Mouse (Mus musculus): ENCODE results near the gene Olfr624. TPM values are rescaled to one million over a fixed set of nuclear protein-coding genes. Genes with fewer than 3 reads are reported as not detected.

The Olfr624 gene
- polyA plus RNA-seq, 1 experiment from 2014 or later, result 0.02 TPM

Other genes starting within 250 kb of the Olfr624 start
- not detected in 2 replicates for gene Olfr605, start 225.8 kb downstream of the Olfr624 start, polyA plus RNA-seq (2015; fragmentation: Nextera tagmentation; extraction: Ambion mirVana)
- not detected in 2 replicates for gene Olfr606, start 222.1 kb downstream of the Olfr624 start, polyA plus RNA-seq (2015; fragmentation: Nextera tagmentation; extraction: Ambion mirVana)
- gene Olfr607, start 207.0 kb downstream of the Olfr624 start, polyA plus RNA-seq (2015; fragmentation: Nextera tagmentation; extraction: Ambion mirVana), result not detected in 2 replicates
- not detected in 2 replicates for gene Olfr608, start 201.3 kb downstream of the Olfr624 start, polyA plus RNA-seq (2015; fragmentation: Nextera tagmentation; extraction: Ambion mirVana)
- gene Olfr609, start 173.1 kb downstream of the Olfr624 start, polyA plus RNA-seq (2015; fragmentation: Nextera tagmentation; extraction: Ambion mirVana), result not detected in 2 replicates
- not detected in 2 replicates for gene Olfr610, start 159.1 kb downstream of the Olfr624 start, polyA plus RNA-seq (2015; fragmentation: Nextera tagmentation; extraction: Ambion mirVana)
- not detected in 2 replicates for gene Olfr611, start 150.3 kb downstream of the Olfr624 start, polyA plus RNA-seq (2015; fragmentation: Nextera tagmentation; extraction: Ambion mirVana)
- not detected in 2 replicates for gene Olfr612, start 128.5 kb downstream of the Olfr624 start, polyA plus RNA-seq (2015; fragmentation: Nextera tagmentation; extraction: Ambion mirVana)
- gene Olfr613, start 123.1 kb downstream of the Olfr624 start, polyA plus RNA-seq (2015; fragmentation: Nextera tagmentation; extraction: Ambion mirVana), result not detected in 2 replicates
- not detected in 2 replicates for gene Olfr615, start 115.1 kb downstream of the Olfr624 start, polyA plus RNA-seq (2015; fragmentation: Nextera tagmentation; extraction: Ambion mirVana)
- gene Olfr616, start 102.0 kb downstream of the Olfr624 start, polyA plus RNA-seq (2015; fragmentation: Nextera tagmentation; extraction: Ambion mirVana), result not detected in 2 replicates
- not detected in 2 replicates for gene Olfr617, start 98.1 kb downstream of the Olfr624 start, polyA plus RNA-seq (2015; fragmentation: Nextera tagmentation; extraction: Ambion mirVana)
- not detected in 2 replicates for gene Olfr618, start 81.1 kb downstream of the Olfr624 start, polyA plus RNA-seq (2015; fragmentation: Nextera tagmentation; extraction: Ambion mirVana)
- not detected in 2 replicates for gene Olfr619, start 70.6 kb downstream of the Olfr624 start, polyA plus RNA-seq (2015; fragmentation: Nextera tagmentation; extraction: Ambion mirVana)
- gene Olfr620, start 58.7 kb downstream of the Olfr624 start, polyA plus RNA-seq (2015; fragmentation: Nextera tagmentation; extraction: Ambion mirVana), result not detected in 2 replicates
- not detected in 2 replicates for gene Olfr622, start 28.5 kb downstream of the Olfr624 start, polyA plus RNA-seq (2015; fragmentation: Nextera tagmentation; extraction: Ambion mirVana)
- gene Olfr623, start 7.5 kb downstream of the Olfr624 start, polyA plus RNA-seq (2015; fragmentation: Nextera tagmentation; extraction: Ambion mirVana), result not detected in 2 replicates
- gene Olfr625-ps1, start 11.5 kb upstream of the Olfr624 start, polyA plus RNA-seq (2015; fragmentation: Nextera tagmentation; extraction: Ambion mirVana), result not detected in 2 replicates
- gene Olfr243, start 43.5 kb upstream of the Olfr624 start, polyA plus RNA-seq (2015; fragmentation: Nextera tagmentation; extraction: Ambion mirVana), result not detected in 2 replicates
- not detected in 2 replicates for gene Olfr628, start 59.2 kb upstream of the Olfr624 start, polyA plus RNA-seq (2015; fragmentation: Nextera tagmentation; extraction: Ambion mirVana)
- gene Olfr629, start 73.8 kb upstream of the Olfr624 start, polyA plus RNA-seq (2015; fragmentation: Nextera tagmentation; extraction: Ambion mirVana), result not detected in 2 replicates
- not detected in 2 replicates for gene Olfr630, start 86.1 kb upstream of the Olfr624 start, polyA plus RNA-seq (2015; fragmentation: Nextera tagmentation; extraction: Ambion mirVana)
- gene Olfr69, start 100.4 kb upstream of the Olfr624 start, polyA plus RNA-seq (2015; fragmentation: Nextera tagmentation; extraction: Ambion mirVana), result not detected in 2 replicates
- gene Olfr68, start 108.5 kb upstream of the Olfr624 start, polyA plus RNA-seq (2015; fragmentation: Nextera tagmentation; extraction: Ambion mirVana), result not detected in 2 replicates
- gene Olfr67, start 120.6 kb upstream of the Olfr624 start, polyA plus RNA-seq (2015; fragmentation: Nextera tagmentation; extraction: Ambion mirVana), result not detected in 2 replicates
- 2,178 and 2,179 TPM in 2 replicates for gene Hbb-bt, start 142.8 kb upstream of the Olfr624 start, polyA plus RNA-seq (2015; fragmentation: Nextera tagmentation; extraction: Ambion mirVana)
- gene Hbb-bs, start 156.9 kb upstream of the Olfr624 start, polyA plus RNA-seq (2015; fragmentation: Nextera tagmentation; extraction: Ambion mirVana), result 7,235 and 7,674 TPM in 2 replicates
- gene Hbb-bh2, start 169.3 kb upstream of the Olfr624 start, polyA plus RNA-seq (2015; fragmentation: Nextera tagmentation; extraction: Ambion mirVana), result not detected in 2 replicates
- gene Hbb-bh1, start 172.0 kb upstream of the Olfr624 start, polyA plus RNA-seq (2015; fragmentation: Nextera tagmentation; extraction: Ambion mirVana), result 0.92 and 1.9 TPM in 2 replicates
- gene Hbb-y, start 182.0 kb upstream of the Olfr624 start, polyA plus RNA-seq (2015; fragmentation: Nextera tagmentation; extraction: Ambion mirVana), result 50.5 and 57.1 TPM in 2 replicates
- not detected in 2 replicates for gene Olfr66, start 215.1 kb upstream of the Olfr624 start, polyA plus RNA-seq (2015; fragmentation: Nextera tagmentation; extraction: Ambion mirVana)
- not detected in 2 replicates for gene Olfr64, start 223.3 kb upstream of the Olfr624 start, polyA plus RNA-seq (2015; fragmentation: Nextera tagmentation; extraction: Ambion mirVana)
- gene Olfr65, start 232.3 kb upstream of the Olfr624 start, polyA plus RNA-seq (2015; fragmentation: Nextera tagmentation; extraction: Ambion mirVana), result not detected in 2 replicates

All from kidney, embryonic 16.5 days (tissue).